Mouse (Mus musculus): ENCODE results near the gene Kcnmb4. TPM values are rescaled to one million over a fixed set of nuclear protein-coding genes. Genes with fewer than 3 reads are reported as not detected.

Gene Kcnmb4
- polyA plus RNA-seq, 1 experiment from 2014 or later = 18.8 TPM

DNA sequence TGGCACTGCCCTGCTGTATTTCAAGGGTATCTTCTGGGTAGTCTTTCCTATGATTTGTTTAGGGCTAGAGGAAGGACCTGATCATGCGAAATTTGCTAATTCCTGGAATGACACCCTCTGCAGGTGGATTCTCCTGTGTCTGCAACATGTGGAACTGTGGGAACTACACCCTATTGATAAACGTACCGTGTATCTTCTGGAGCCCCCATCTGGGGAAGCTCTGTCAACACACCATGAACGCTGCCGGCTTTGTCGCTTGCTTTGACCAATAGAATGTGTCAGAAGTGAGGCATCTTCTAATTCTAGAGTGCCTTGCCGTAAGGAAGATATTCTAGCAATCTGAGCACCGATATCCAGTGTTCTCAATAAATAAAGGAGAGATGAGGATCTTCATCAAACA lies 28.9 kb downstream of the Kcnmb4 start:
- Histone ChIP-seq H3K9ac (replicated peaks; ENCODE audit: low read length) (no peak overlapping the region), H3K36me3 (ENCODE audit: control insufficient read depth, insufficient read depth, low read length) (no peaks in the 10 kb centered on the region), H3K4me3 (replicated peaks; ENCODE audit: low read depth, low read length) (no peak overlapping the region), H3K4me2 (ENCODE audit: low read length) (no peak overlapping the region), H3K9me3 (ENCODE audit: control insufficient read depth, low read length) (no peaks in the 10 kb centered on the region), H3K27ac (replicated peaks; ENCODE audit: low read depth, low read length) (no peak overlapping the region), H3K27me3 (ENCODE audit: control insufficient read depth, insufficient read depth, low read length) (no peaks in the 10 kb centered on the region), H3K4me1 (ENCODE audit: control insufficient read depth, insufficient read depth, low read length) (no peaks in the 10 kb centered on the region)
- 94% methylated on average over 8 of the region's 8 CpGs for WGBS
- no peak for ATAC-seq (ENCODE audit: low FRiP score, low TSS enrichment)
- no peak for DNase-seq

DNA sequence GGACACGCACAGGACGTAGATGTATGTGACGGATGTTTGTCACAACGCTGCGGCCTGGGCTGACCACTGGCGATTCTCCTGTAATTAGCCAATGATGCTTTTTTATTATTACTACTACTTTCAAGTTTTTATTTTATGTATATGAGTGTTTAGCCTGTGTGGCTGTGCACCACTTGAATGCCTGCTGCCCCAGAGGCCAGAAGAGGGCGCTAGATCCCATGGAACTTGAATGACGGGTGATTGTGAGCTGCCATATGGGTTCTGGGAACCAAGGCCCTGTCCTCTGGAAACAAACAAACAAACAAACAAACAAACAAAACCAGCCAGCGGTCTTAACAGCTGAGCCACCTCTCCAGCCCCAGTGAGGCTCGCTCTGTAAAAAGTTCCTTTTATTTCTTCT lies 29.3 kb downstream of the Kcnmb4 start:
- WGBS = 95% methylated on average over 10 of the region's 10 CpGs
- H3K27me3 ChIP-seq (ENCODE audit: control insufficient read depth, insufficient read depth, low read length) = no peaks in the 10 kb centered on the region
- DNase-seq (no peak), ATAC-seq (ENCODE audit: low FRiP score, low TSS enrichment) (no peak)
- no peaks in the 10 kb centered on the region for H3K36me3 ChIP-seq (ENCODE audit: control insufficient read depth, insufficient read depth, low read length)
- no peaks in the 10 kb centered on the region for H3K4me1 ChIP-seq (ENCODE audit: control insufficient read depth, insufficient read depth, low read length)
- H3K4me2 ChIP-seq (ENCODE audit: low read length) = no peak overlapping the region
- no peak overlapping the region for H3K27ac ChIP-seq (replicated peaks; ENCODE audit: low read depth, low read length)
- H3K4me3 ChIP-seq (replicated peaks; ENCODE audit: low read depth, low read length) = no peak overlapping the region
- H3K9ac ChIP-seq (replicated peaks; ENCODE audit: low read length) = no peak overlapping the region
- H3K9me3 ChIP-seq (ENCODE audit: control insufficient read depth, low read length) = no peaks in the 10 kb centered on the region

DNA sequence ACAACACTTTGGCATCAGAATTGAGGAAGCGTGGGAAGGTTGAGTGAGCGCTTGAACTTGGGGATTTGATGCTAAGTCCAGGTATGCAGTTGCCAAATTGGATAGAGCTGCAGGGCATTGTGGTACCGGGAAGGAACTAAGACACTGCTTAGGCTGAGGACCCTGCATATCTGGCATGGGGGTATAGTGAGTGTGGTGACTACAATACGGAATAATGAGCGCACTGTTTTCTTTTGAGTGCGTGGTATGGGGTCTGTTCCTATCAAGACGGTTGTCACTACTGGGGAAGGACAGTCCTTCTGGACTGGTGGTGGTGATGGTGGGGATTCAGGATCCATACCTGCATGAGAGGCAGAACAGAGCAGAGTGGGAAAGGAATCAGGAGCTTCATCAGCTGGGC lies 32.7 kb downstream of the Kcnmb4 start:
- no peak overlapping the region for H3K4me3 ChIP-seq (replicated peaks; ENCODE audit: low read depth, low read length)
- H3K36me3 ChIP-seq (ENCODE audit: control insufficient read depth, insufficient read depth, low read length) = no peaks in the 10 kb centered on the region
- DNase-seq (no peak), ATAC-seq (ENCODE audit: low FRiP score, low TSS enrichment) (no peak)
- no peaks in the 10 kb centered on the region for H3K27me3 ChIP-seq (ENCODE audit: control insufficient read depth, insufficient read depth, low read length)
- H3K4me2 ChIP-seq (ENCODE audit: low read length) = no peak overlapping the region
- WGBS = 96% methylated on average over 7 of the region's 7 CpGs
- H3K4me1 ChIP-seq (ENCODE audit: control insufficient read depth, insufficient read depth, low read length) = no peaks in the 10 kb centered on the region
- no peak overlapping the region for H3K9ac ChIP-seq (replicated peaks; ENCODE audit: low read length)
- no peak overlapping the region for H3K27ac ChIP-seq (replicated peaks; ENCODE audit: low read depth, low read length)
- peaks cover 7% of the 10 kb centered on the region for H3K9me3 ChIP-seq (ENCODE audit: control insufficient read depth, low read length)

DNA sequence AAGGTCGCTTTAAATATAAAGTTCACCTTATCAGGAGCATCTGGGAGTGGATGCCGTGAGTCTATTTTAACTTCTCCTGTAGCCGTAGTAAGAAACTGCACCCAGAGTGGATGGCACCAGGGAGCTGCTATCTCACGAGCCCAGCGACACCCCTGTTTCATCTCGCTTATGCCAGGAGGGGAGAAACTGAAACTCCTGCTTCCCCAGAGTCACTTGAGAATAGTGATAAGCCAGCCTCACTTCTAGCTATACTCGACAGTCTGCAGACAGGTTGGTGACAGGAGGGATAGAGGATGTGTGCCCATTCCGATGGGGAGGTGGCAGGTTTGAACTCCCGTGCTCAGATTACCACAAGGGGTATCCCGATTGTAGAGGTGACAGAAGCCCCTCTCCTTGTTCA lies 33.6 kb downstream of the Kcnmb4 start:
- no peak for DNase-seq
- ATAC-seq (ENCODE audit: low FRiP score, low TSS enrichment) = no peak
- Histone ChIP-seq H3K36me3 (ENCODE audit: control insufficient read depth, insufficient read depth, low read length) (no peaks in the 10 kb centered on the region), H3K4me1 (ENCODE audit: control insufficient read depth, insufficient read depth, low read length) (no peaks in the 10 kb centered on the region), H3K4me3 (replicated peaks; ENCODE audit: low read depth, low read length) (no peak overlapping the region), H3K9me3 (ENCODE audit: control insufficient read depth, low read length) (peaks cover 7% of the 10 kb centered on the region), H3K9ac (replicated peaks; ENCODE audit: low read length) (no peak overlapping the region), H3K27me3 (ENCODE audit: control insufficient read depth, insufficient read depth, low read length) (no peaks in the 10 kb centered on the region), H3K27ac (replicated peaks; ENCODE audit: low read depth, low read length) (no peak overlapping the region), H3K4me2 (ENCODE audit: low read length) (no peak overlapping the region)
- WGBS = 93% methylated on average over 10 of the region's 10 CpGs

DNA sequence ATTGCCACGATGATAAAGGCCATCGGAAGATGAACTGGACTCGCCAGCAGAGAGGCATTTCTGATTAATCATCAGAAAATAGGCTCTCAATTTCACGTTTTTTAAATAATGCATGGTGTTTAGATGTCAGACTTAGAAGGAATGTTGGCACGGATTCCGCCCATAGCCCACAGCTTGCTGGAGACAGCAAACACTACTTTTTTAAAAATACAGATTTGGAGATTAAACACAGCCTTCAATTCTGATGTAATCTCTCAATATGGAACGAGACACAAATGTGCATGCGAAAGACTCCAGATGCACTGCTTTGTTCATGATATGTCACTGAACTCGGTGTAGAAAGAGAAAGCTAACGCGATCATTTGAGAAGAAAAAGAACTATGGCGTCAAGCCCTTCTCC lies 38.2 kb downstream of the Kcnmb4 start:
- WGBS = 82% methylated on average over 12 of the region's 12 CpGs
- Histone ChIP-seq H3K36me3 (ENCODE audit: control insufficient read depth, insufficient read depth, low read length) (no peaks in the 10 kb centered on the region), H3K4me1 (ENCODE audit: control insufficient read depth, insufficient read depth, low read length) (no peaks in the 10 kb centered on the region), H3K9ac (replicated peaks; ENCODE audit: low read length) (no peak overlapping the region), H3K27me3 (ENCODE audit: control insufficient read depth, insufficient read depth, low read length) (no peaks in the 10 kb centered on the region), H3K9me3 (ENCODE audit: control insufficient read depth, low read length) (peaks cover 7% of the 10 kb centered on the region), H3K4me2 (ENCODE audit: low read length) (no peak overlapping the region), H3K4me3 (replicated peaks; ENCODE audit: low read depth, low read length) (no peak overlapping the region), H3K27ac (replicated peaks; ENCODE audit: low read depth, low read length) (no peak overlapping the region)
- DNase-seq (no peak), ATAC-seq (ENCODE audit: low FRiP score, low TSS enrichment) (no peak)

DNA sequence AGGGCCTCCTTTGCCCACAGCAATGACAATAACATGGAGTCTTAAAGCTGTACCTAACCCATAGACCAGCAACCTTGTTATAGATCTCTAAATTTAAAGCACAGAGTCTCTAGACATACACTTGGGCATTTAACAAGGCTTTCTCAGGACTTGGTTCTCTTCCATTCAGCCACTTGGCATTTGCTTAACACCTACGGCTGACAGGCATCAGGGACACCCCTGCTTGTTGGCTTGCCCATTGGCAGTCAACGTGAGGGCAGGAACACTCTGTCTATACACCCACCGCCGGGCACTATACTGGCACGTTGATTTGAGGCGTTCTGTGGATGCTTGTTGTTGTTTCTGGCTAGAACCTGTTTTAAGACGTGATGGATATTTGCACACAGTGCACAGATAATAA lies 41.3 kb downstream of the Kcnmb4 start:
- no peaks in the 10 kb centered on the region for H3K4me1 ChIP-seq (ENCODE audit: control insufficient read depth, insufficient read depth, low read length)
- H3K27ac ChIP-seq (replicated peaks; ENCODE audit: low read depth, low read length) = no peak overlapping the region
- H3K4me2 ChIP-seq (ENCODE audit: low read length) = no peak overlapping the region
- H3K9ac ChIP-seq (replicated peaks; ENCODE audit: low read length) = no peak overlapping the region
- 89% methylated on average over 7 of the region's 7 CpGs for WGBS
- DNase-seq = no peak
- no peak for ATAC-seq (ENCODE audit: low FRiP score, low TSS enrichment)
- H3K36me3 ChIP-seq (ENCODE audit: control insufficient read depth, insufficient read depth, low read length) = no peaks in the 10 kb centered on the region
- H3K9me3 ChIP-seq (ENCODE audit: control insufficient read depth, low read length) = no peaks in the 10 kb centered on the region
- H3K27me3 ChIP-seq (ENCODE audit: control insufficient read depth, insufficient read depth, low read length) = no peaks in the 10 kb centered on the region
- no peak overlapping the region for H3K4me3 ChIP-seq (replicated peaks; ENCODE audit: low read depth, low read length)

DNA sequence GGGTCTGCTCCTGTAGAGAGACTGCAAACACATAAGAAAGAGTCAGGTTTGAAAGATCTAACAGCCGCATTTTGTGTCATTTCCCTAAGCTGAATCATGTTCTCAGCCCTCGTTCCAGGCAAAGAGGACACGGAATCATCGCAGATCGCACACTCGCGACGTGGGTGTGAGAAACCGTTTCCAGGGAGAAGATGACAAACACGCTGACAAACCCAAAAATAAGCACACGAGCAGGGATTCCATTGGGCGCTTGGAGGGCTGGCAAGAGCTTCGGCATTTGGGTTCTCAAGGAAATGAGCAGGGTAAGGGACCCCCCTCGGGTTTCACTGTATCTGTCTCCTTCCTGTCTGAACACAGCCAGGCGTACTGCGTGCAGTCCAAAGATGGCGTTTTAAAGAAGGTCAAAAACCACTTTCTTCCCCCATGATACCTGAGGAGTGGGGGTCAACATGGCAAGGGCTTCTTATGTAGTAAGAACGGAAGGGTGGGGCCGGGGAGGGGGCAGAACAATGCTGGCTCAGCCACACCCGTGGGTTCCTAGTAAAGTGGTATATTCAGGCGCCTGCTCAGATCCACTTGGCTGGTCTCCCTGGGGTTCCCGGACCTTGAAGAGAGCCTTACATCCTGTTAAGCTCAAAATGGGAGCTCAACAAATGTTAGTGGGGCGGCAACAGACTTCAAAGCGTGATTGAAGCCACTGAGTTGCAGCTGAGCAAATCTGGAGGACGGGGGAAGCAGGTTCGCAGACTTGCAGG lies 45.5 kb downstream of the Kcnmb4 start:
- 95% methylated on average over 26 of the region's 26 CpGs for WGBS
- Histone ChIP-seq H3K4me1 (ENCODE audit: control insufficient read depth, insufficient read depth, low read length) (no peaks in the 10 kb centered on the region), H3K27me3 (ENCODE audit: control insufficient read depth, insufficient read depth, low read length) (no peaks in the 10 kb centered on the region), H3K9me3 (ENCODE audit: control insufficient read depth, low read length) (no peaks in the 10 kb centered on the region), H3K27ac (replicated peaks; ENCODE audit: low read depth, low read length) (no peak overlapping the region), H3K4me2 (ENCODE audit: low read length) (no peak overlapping the region), H3K9ac (replicated peaks; ENCODE audit: low read length) (no peak overlapping the region), H3K4me3 (replicated peaks; ENCODE audit: low read depth, low read length) (no peak overlapping the region), H3K36me3 (ENCODE audit: control insufficient read depth, insufficient read depth, low read length) (no peaks in the 10 kb centered on the region)
- no peak for ATAC-seq (ENCODE audit: low FRiP score, low TSS enrichment)
- no peak for DNase-seq

DNA sequence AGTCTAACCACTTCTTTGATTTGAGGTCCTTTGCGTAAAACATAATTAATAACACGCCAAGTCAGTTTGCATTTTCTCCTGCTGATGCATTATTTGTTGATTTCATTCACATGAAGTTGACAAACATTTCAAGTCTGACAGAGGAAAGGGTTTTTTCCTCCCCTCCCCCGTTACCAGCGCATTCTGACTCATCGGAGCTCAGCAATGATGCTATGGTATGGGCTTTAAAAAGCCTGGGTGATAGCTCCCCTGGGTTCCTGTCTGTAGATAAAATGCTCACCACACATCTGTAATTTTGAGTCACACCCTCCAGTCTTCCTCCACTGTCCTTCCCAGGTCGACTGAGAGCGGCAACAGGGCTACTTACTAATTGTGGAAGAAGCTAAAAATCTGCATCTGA lies 47.5 kb downstream of the Kcnmb4 start:
- no peak for ATAC-seq (ENCODE audit: low FRiP score, low TSS enrichment)

DNA sequence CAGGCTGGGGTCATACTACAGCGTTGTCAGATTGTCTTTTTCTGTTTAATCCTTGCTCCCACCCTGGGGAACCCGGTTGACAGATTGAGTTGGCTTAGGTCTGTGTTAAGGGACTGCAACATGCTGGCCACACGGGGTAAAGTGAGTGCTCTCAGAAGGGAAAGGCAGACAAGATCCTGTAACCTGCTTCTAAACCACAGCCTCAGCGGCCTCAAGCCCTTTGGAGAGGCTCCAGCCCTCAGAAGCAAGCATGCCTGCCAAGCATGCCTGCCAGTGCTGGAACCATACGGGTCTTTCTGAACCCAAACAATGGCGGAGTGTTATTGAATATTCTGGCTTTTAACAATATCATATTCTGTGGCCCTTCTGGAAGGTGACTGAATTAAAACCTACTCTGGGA lies 48.8 kb downstream of the Kcnmb4 start:
- 80% methylated on average over 6 of the region's 6 CpGs for WGBS
- no peak for ATAC-seq (ENCODE audit: low FRiP score, low TSS enrichment)
- peak; percentile 13 for DNase-seq
- Histone ChIP-seq H3K27ac (replicated peaks; ENCODE audit: low read depth, low read length) (no peak overlapping the region), H3K27me3 (ENCODE audit: control insufficient read depth, insufficient read depth, low read length) (no peaks in the 10 kb centered on the region), H3K4me2 (ENCODE audit: low read length) (no peak overlapping the region), H3K9ac (replicated peaks; ENCODE audit: low read length) (no peak overlapping the region), H3K36me3 (ENCODE audit: control insufficient read depth, insufficient read depth, low read length) (no peaks in the 10 kb centered on the region), H3K9me3 (ENCODE audit: control insufficient read depth, low read length) (no peaks in the 10 kb centered on the region), H3K4me1 (ENCODE audit: control insufficient read depth, insufficient read depth, low read length) (no peaks in the 10 kb centered on the region), H3K4me3 (replicated peaks; ENCODE audit: low read depth, low read length) (no peak overlapping the region)

More for the DNA sequence above, 47.5 kb downstream of the Kcnmb4 start:
- no peak overlapping the region for H3K4me2 ChIP-seq (ENCODE audit: low read length)
- WGBS = 89% methylated on average over 7 of the region's 7 CpGs
- H3K36me3 ChIP-seq (ENCODE audit: control insufficient read depth, insufficient read depth, low read length) = no peaks in the 10 kb centered on the region
- no peaks in the 10 kb centered on the region for H3K4me1 ChIP-seq (ENCODE audit: control insufficient read depth, insufficient read depth, low read length)
- H3K4me3 ChIP-seq (replicated peaks; ENCODE audit: low read depth, low read length) = no peak overlapping the region
- H3K27me3 ChIP-seq (ENCODE audit: control insufficient read depth, insufficient read depth, low read length) = no peaks in the 10 kb centered on the region
- H3K9me3 ChIP-seq (ENCODE audit: control insufficient read depth, low read length) = no peaks in the 10 kb centered on the region
- H3K9ac ChIP-seq (replicated peaks; ENCODE audit: low read length) = no peak overlapping the region
- H3K27ac ChIP-seq (replicated peaks; ENCODE audit: low read depth, low read length) = no peak overlapping the region
- no peak for DNase-seq

All from midbrain, embryonic 14.5 days (tissue).